Mouse (Mus musculus) intestine, embryonic 15.5 days (tissue): ENCODE data around the gene E330034G19Rik. TPM values are rescaled to one million over a fixed set of nuclear protein-coding genes. Genes with fewer than 3 reads are reported as not detected.
"Not testable (repeated sequence)": the region's sequence is repeated elsewhere in the genome, so short reads cannot be mapped to it uniquely, and the experiment has no call there.

Experiments used
- ATAC-seq: fragments of 200-750 bp; cut with Nextera tagmentation; 2 replicates; pipeline ENCODE4 v1.8.0; 2017; ENCODE audit warnings: moderate TSS enrichment, moderate library complexity
- H3K27ac ChIP-seq: fragments of 300-500 bp; sonication (generic); 2 replicates; pipeline ENCODE4 v1.5.1; 2015; ENCODE audit warnings: mild to moderate bottlenecking, inconsistent platforms
- H3K27me3 ChIP-seq: fragments of 300-500 bp; sonication (generic); replicated peaks from 2 replicates; pipeline ENCODE4 v1.6.1; 2015; ENCODE audit warnings: inconsistent platforms
- H3K36me3 ChIP-seq: fragments of 300-500 bp; sonication (generic); 2 replicates; pipeline ENCODE4 v1.6.1; 2015; ENCODE audit warnings: inconsistent platforms
- H3K4me1 ChIP-seq: fragments of 300-500 bp; sonication (generic); replicated peaks from 2 replicates; pipeline ENCODE4 v1.6.1; 2015; ENCODE audit warnings: inconsistent platforms
- H3K4me2 ChIP-seq: fragments of 300-500 bp; sonication (generic); replicated peaks from 2 replicates; pipeline ENCODE4 v1.6.1; 2015; ENCODE audit warnings: mild to moderate bottlenecking, inconsistent platforms
- H3K4me3 ChIP-seq: fragments of 300-500 bp; sonication (generic); replicated peaks from 2 replicates; pipeline ENCODE4 v1.5.1; 2015; ENCODE audit warnings: inconsistent platforms
- H3K9ac ChIP-seq: fragments of 300-500 bp; sonication (generic); 2 replicates; pipeline ENCODE4 v1.6.1; 2015; ENCODE audit warnings: inconsistent platforms
- H3K9me3 ChIP-seq: fragments of 300-500 bp; sonication (generic); 2 replicates; pipeline ENCODE4 v1.6.1; 2016; ENCODE audit warnings: inconsistent platforms
- WGBS: fragments of 180-500 bp; shearing (Covaris S2); methylation state at CpG from one replicate; pipeline ENCODE4 v1.1.7; 2015; 5-methylcytosine and 5-hydroxymethylcytosine counted together
- polyA plus RNA-seq: library from polyadenylated mRNA; unstranded; fragments of >200 nt; fragmentation: Nextera tagmentation; extraction: Ambion mirVana; gene quantifications from 2 replicates; pipeline ENCODE4 v1.2.1, GENCODE M21; 2015

E330034G19Rik gene
- polyA plus RNA-seq, 1 experiment from 2014 or later, result not detected

DNA sequence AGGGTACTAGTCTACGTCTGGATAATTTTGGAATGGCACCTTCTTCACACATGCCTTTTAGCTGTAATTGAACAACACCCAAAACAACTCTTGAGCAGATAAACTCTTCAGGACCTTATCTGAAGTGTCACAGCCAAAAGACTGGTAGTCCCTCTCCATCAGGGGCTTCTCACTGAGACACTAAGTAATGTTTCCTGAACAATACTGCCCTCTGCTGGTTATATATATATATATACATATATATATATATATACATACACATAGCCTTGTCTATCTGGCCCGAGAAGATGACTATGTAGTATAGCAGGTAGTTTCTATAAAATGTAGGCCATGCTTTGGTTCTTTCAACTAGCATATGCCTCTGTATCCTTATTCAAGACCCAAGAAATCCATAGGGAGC lies 17.5 kb upstream of the E330034G19Rik start:
- Histone ChIP-seq H3K9ac (no peak overlapping the region), H3K4me3 (no peak overlapping the region), H3K36me3 (no peaks in the 10 kb centered on the region), H3K4me2 (no peak overlapping the region), H3K4me1 (no peaks in the 10 kb centered on the region), H3K9me3 (no peaks in the 10 kb centered on the region), H3K27me3 (no peaks in the 10 kb centered on the region), H3K27ac (no peak overlapping the region)
- WGBS, result 49% methylated on average over 2 of the region's 2 CpGs
- no peak for ATAC-seq

DNA sequence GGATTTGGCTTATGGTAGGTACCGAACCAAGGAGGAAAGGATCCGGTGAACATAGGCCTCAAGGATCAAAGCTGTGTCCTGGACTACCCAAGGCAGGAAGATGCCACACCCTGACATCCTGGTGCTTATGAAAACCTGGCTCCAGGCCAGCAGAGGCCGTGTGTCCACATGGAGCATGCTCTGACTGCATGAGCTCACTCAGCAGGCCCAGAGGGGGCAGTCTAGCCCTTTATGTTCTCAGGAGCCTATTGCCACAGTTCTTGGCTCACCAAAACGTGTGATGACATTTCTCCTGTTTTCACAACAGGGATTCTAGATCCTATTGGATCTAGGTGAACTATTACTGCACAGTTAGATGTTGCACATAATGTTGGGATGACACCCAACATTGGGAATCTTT lies 11.7 kb upstream of the E330034G19Rik start:
- Histone ChIP-seq H3K9me3 (no peaks in the 10 kb centered on the region), H3K4me3 (no peak overlapping the region), H3K4me1 (no peaks in the 10 kb centered on the region), H3K27me3 (no peaks in the 10 kb centered on the region), H3K9ac (no peak overlapping the region), H3K27ac (no peak overlapping the region), H3K36me3 (no peaks in the 10 kb centered on the region), H3K4me2 (no peak overlapping the region)
- no peak for ATAC-seq
- 64% methylated on average over 4 of the region's 4 CpGs for WGBS

DNA sequence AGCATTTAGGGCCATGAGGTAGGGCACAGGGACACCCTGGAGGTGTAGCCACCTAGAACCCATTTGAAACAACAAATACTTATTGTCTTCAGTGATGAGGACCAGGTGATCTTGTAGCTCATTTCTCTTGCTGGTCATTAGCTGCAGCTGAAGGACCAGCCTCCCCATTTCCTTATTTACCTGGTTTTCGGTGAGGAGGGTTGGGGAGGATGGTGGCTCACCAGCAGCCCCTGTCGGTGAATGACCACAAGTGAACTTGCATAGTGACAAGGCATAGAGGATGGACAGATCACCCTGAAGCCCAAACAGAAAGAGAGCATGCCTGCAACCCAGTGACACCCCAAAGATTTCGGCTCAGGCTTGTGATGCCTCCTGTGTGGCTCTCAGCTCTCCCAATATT lies 10.7 kb upstream of the E330034G19Rik start:
- Histone ChIP-seq H3K9me3 (no peaks in the 10 kb centered on the region), H3K9ac (no peak overlapping the region), H3K4me1 (no peaks in the 10 kb centered on the region), H3K4me2 (no peak overlapping the region), H3K27me3 (no peaks in the 10 kb centered on the region), H3K36me3 (no peaks in the 10 kb centered on the region), H3K27ac (no peak overlapping the region), H3K4me3 (no peak overlapping the region)
- 58% methylated on average over 3 of the region's 3 CpGs for WGBS
- ATAC-seq, result no peak

DNA sequence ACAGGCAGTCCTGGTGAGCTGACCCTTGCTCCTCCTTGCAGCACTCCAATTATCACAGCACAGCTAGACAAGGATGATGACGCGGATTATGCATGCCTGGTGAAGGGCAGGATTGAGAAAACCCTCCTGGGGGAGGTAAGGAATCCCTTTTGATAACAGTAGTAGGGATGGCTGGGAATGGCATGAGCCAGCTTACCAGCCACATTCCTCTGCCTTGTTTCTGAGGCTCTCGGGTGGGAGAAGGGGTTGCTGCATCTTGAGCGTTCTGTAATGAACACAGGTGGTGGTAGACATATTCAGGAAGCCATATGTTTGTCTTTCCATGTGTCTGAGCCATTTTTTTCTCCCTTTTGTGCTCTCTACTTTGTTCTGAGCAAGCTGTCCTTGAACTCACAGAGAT lies 6.9 kb upstream of the E330034G19Rik start:
- 56% methylated on average over 4 of the region's 4 CpGs for WGBS
- Histone ChIP-seq H3K27me3 (no peaks in the 10 kb centered on the region), H3K9me3 (no peaks in the 10 kb centered on the region), H3K9ac (no peak overlapping the region), H3K4me1 (no peaks in the 10 kb centered on the region), H3K36me3 (no peaks in the 10 kb centered on the region), H3K4me3 (no peak overlapping the region), H3K27ac (no peak overlapping the region), H3K4me2 (no peak overlapping the region)
- ATAC-seq, result no peak

DNA sequence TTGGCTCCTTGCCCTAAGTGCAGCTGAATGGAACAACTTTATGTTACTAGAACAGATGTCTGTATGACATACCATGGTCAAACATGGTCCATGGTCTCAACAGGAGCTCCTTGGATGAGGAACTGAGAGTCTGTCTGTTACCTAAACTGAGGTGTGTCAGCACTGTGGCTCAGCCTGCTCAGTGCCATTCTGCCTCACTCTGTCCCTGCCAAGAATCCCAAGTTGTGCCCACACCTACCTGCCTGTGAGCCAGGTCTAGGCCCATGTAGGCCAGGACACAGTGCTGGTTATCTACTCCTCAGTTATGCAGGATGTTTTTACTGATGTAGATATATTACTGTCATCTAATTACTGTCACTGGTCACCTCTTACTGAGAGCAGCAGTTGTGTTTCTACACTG lies 2.3 kb upstream of the E330034G19Rik start:
- no peak for ATAC-seq
- Histone ChIP-seq H3K9me3 (no peaks in the 10 kb centered on the region), H3K27me3 (no peaks in the 10 kb centered on the region), H3K27ac (no peak overlapping the region), H3K4me1 (no peaks in the 10 kb centered on the region), H3K9ac (no peak overlapping the region), H3K4me3 (no peak overlapping the region), H3K36me3 (no peaks in the 10 kb centered on the region), H3K4me2 (no peak overlapping the region)

DNA sequence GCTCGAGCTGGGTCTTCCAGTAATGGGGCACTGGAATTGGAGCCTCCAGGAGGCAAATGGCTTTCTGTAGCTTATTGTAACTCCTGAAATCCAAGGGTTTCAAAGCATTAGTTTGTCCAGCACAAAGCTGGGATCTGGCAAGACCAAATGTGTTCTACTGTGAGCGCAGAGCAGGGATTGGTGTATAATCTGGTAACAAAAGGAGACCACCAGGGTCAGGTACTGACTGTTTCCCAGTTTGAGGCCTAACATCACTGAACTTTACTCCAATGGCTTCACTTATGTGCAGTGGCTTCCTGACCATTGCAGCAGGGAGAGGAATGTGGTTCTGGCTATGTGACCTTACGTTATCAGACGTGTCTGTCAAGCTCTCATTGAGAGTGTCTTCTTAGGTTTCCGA lies 617 bp downstream of the E330034G19Rik start:
- H3K36me3 ChIP-seq, result no peaks in the 10 kb centered on the region
- H3K9ac ChIP-seq, result no peak overlapping the region
- ATAC-seq, result no peak
- no peak overlapping the region for H3K4me3 ChIP-seq
- H3K4me2 ChIP-seq, result no peak overlapping the region
- WGBS, result 61% methylated on average over 5 of the region's 5 CpGs
- no peaks in the 10 kb centered on the region for H3K27me3 ChIP-seq
- H3K9me3 ChIP-seq, result no peaks in the 10 kb centered on the region
- no peak overlapping the region for H3K27ac ChIP-seq
- H3K4me1 ChIP-seq, result no peaks in the 10 kb centered on the region

DNA sequence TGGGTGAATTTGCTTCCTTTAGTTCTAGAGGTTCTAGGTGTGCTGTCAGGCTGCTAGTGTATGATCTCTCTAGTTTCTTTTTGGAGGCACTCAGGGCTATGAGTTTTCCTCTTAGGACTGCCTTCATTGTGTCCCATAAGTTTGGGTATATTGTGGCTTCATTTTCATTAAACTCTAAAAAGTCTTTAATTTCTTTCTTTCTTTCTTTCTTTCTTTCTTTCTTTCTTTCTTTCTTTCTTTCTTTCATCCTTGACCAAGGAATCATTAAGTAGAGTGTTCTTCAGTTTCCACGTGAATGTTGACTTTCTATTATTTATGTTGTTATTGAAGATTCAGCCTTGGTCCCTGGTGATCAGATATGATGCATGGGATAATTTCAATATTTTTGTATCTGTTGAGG lies 9.1 kb downstream of the E330034G19Rik start:
- ATAC-seq, H3K4me1 ChIP-seq, H3K4me3 ChIP-seq, H3K9me3 ChIP-seq, H3K27me3 ChIP-seq, H3K27ac ChIP-seq, H3K36me3 ChIP-seq, H3K4me2 ChIP-seq, H3K9ac ChIP-seq: not testable (repeated sequence)
- WGBS, result 72% methylated on average over 1 of the region's 1 CpGs

DNA sequence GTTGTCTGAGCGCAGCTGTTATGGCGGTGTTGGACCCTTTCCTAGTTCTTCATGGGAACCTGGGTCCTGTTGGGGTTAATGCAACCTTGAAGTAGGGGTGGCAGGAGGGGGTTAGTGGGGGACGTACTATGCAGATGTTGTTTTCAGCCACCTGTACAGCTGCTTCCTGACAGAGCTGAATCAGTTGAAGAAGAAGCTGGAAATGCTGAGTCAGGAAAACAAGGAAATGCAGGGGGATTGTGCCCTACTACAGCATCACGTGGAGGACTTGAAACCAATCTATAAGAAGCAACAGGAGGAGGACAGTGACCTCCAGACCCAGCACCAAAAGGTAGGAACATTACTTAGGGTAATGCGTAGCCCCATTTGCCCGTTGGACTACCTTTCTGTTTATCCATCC lies 13.7 kb downstream of the E330034G19Rik start:
- Histone ChIP-seq H3K9ac (no peak overlapping the region), H3K9me3 (no peaks in the 10 kb centered on the region), H3K27me3 (no peaks in the 10 kb centered on the region), H3K27ac (no peak overlapping the region), H3K4me3 (no peak overlapping the region), H3K36me3 (no peaks in the 10 kb centered on the region), H3K4me1 (no peaks in the 10 kb centered on the region), H3K4me2 (no peak overlapping the region)
- no peak for ATAC-seq
- WGBS, result 70% methylated on average over 6 of the region's 6 CpGs

DNA sequence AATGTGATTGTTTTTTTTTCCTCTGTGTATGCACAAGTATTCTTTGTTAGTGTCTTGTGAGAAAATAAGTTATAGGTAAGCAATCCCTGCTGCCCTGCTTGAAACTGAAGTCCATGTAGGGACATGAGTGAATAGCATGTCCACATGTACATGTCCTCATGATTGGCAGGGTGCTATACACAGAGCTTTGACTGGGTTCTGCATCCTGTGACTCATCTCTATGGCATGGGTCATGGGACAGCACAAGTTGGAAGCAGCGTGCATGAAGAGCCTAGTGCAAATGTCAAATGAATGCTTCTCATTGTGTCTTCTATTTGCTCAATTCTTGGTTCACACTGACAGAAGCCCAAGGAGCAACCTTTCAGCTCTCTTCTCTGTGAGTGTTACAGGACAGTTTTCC lies 14.1 kb downstream of the E330034G19Rik start:
- Histone ChIP-seq H3K9me3 (no peaks in the 10 kb centered on the region), H3K9ac (no peak overlapping the region), H3K4me3 (no peak overlapping the region), H3K4me1 (no peaks in the 10 kb centered on the region), H3K27ac (no peak overlapping the region), H3K27me3 (no peaks in the 10 kb centered on the region), H3K36me3 (no peaks in the 10 kb centered on the region), H3K4me2 (no peak overlapping the region)
- WGBS, result 47% methylated on average over 1 of the region's 1 CpGs
- ATAC-seq, result no peak

DNA sequence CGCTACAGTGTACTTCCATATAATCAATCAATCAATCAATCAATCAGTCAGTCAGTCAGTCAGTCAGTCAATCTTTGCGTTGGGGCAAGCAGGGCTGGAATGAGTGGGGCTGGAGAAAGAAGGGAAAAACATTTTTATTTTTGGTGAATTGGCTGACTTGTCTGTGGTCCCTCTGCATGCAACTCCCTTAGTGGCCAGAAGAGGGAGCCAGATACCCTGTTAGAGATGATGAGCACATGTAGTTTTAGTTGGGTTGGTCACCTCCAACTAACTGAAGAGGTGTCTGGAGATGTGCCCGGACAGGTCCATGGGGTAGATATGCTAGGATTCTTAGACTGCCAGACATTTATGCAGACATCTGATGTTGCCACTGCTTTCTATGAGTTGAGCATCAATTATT lies 18.1 kb downstream of the E330034G19Rik start:
- 39% methylated on average over 3 of the region's 3 CpGs for WGBS

DNA sequence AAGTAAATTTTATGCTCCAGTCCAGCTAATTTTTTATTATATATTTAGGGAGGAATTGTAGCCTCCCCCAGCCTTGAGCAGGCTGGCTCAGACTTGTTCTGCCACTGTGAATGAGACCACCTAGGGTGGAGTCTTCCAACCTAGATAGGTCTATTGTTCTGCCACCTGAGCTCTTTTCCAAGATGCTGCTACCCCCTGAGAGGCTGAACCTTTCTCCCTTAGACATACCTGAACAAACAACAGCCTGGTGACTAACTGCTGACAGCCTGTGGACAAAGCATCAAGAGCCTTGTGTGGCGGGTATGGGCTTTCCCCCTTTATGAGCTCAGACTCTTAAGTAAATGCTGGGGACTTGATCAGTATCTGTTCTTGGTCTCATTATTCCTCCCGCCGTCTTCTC lies 54.0 kb downstream of the E330034G19Rik start:
- ATAC-seq, H3K27me3 ChIP-seq, H3K4me3 ChIP-seq, H3K36me3 ChIP-seq, H3K4me1 ChIP-seq, H3K9ac ChIP-seq, H3K9me3 ChIP-seq, H3K27ac ChIP-seq, H3K4me2 ChIP-seq: not testable (repeated sequence)
- 71% methylated on average over 3 of the region's 3 CpGs for WGBS

More for the DNA sequence above, 18.1 kb downstream of the E330034G19Rik start:
- Histone ChIP-seq H3K4me2 (no peak overlapping the region), H3K27ac (no peak overlapping the region), H3K4me1 (no peaks in the 10 kb centered on the region), H3K4me3 (no peak overlapping the region), H3K9me3 (no peaks in the 10 kb centered on the region), H3K9ac (no peak overlapping the region), H3K27me3 (no peaks in the 10 kb centered on the region), H3K36me3 (no peaks in the 10 kb centered on the region)
- ATAC-seq, result no peak

DNA sequence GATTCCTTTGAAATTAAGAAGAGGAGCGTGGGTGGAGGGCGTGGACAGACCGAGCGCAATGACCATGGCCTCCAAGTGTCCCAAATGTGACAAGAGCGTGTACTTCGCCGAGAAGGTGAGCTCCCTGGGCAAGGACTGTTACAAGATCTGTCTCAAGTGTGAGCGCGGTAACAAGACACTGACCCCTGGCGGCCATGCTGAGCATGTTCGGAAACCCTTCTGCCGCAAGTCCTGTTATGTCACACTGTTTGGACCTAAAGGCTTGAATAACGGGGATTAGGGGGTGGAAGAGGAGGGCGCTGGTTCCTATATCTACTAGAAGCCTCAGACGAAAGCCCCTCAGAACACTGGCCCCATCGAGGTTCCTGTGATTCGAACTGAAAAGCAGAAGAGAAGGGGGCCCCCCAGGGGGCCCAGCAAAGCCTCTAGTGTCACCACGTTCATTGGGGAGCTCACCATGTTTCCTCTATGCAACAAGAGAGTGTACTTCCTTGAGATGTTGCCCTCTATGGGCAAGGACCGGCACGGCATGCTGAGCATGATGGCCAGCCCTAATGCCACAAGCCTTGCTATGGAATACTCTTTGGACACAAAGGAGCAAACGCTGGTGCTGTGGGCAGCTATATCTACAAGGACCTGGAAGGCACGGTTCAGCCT lies 65.4 kb downstream of the E330034G19Rik start:
- Histone ChIP-seq H3K36me3 (no peaks in the 10 kb centered on the region), H3K9ac (no peak overlapping the region), H3K9me3 (no peaks in the 10 kb centered on the region), H3K4me3 (no peak overlapping the region), H3K27ac (no peak overlapping the region), H3K4me2 (no peak overlapping the region), H3K27me3 (no peaks in the 10 kb centered on the region), H3K4me1 (no peaks in the 10 kb centered on the region)
- WGBS, result 69% methylated on average over 22 of the region's 22 CpGs
- ATAC-seq, result no peak
